Mouse (Mus musculus): ENCODE results near the gene Extl1. TPM values are rescaled to one million over a fixed set of nuclear protein-coding genes. Genes with fewer than 3 reads are reported as not detected.
"Not testable (repeated sequence)": the region's sequence is repeated elsewhere in the genome, so short reads cannot be mapped to it uniquely, and the experiment has no call there.

Extl1 gene
- polyA plus RNA-seq (2015; fragmentation: Nextera tagmentation; extraction: Ambion mirVana): 1.6 and 1.7 TPM in 2 replicates

GRCm38 (mm10) chr4:134383750-134384149 is at the start of gene Extl1:
Gene Extl1, minus strand, starts transcription at chr4:134383850.
- WGBS: 95% methylated on average over 2 of the region's 6 CpGs

DNA sequence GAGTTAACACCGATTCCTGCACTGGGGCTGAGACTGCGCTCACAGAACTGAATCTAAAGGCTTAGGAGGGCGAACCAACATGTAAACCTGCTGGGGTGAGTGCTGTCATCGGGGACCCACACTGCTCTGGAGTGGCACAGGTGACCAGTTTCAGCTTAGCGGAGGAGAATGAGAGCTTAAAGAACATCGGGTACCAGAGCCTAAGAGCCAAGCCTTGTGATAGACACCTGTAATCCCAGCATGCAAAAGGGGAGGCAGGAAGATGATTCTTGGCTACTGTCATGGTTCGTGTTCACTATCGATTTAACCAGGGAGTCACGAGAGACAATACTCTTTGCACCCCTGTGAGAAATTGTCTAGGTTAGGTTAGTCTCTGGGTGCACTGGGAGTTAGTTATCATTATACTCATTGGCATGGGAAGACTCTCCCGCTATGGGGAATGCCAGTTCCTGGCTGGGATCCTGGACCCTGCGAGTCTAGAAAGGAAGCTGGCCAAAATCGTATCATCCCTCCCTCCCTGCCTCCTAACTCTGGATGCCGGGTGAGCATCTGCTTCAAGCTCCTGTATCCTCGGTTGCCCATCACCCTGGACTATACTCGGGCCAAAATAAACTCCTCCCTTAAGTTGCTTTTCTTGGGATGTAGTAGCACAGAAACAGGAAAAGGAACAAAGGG is 49.2 kb upstream of the Extl1 start:
- Histone ChIP-seq H3K9ac (ENCODE audit: low read depth, low read length) (no peak overlapping the region), H3K4me1 (ENCODE audit: control insufficient read depth, insufficient read depth, low read length) (peaks cover 12% of the 10 kb centered on the region), H3K27ac (ENCODE audit: low read length) (no peak overlapping the region), H3K9me3 (ENCODE audit: control insufficient read depth, low read length) (no peaks in the 10 kb centered on the region), H3K27me3 (replicated peaks; ENCODE audit: control insufficient read depth, insufficient read depth, low read length) (no peaks in the 10 kb centered on the region), H3K36me3 (ENCODE audit: control insufficient read depth, insufficient read depth, low read length) (no peaks in the 10 kb centered on the region), H3K4me3 (ENCODE audit: low read length) (no peak overlapping the region), H3K4me2 (ENCODE audit: low read depth, low read length) (no peak overlapping the region)
- 83% methylated on average over 15 of the region's 15 CpGs for whole genome bisulfite sequencing
- ATAC-seq: no peak

More at GRCm38 (mm10) chr4:134383750-134384149, at the start of gene Extl1:
- H3K4me1 ChIP-seq (ENCODE audit: control insufficient read depth, insufficient read depth, low read length); H3K9ac ChIP-seq (ENCODE audit: low read depth, low read length); H3K4me2 ChIP-seq (ENCODE audit: low read depth, low read length); H3K27me3 ChIP-seq (replicated peaks; ENCODE audit: control insufficient read depth, insufficient read depth, low read length); H3K9me3 ChIP-seq (ENCODE audit: control insufficient read depth, low read length); H3K27ac ChIP-seq (ENCODE audit: low read length); H3K36me3 ChIP-seq (ENCODE audit: control insufficient read depth, insufficient read depth, low read length); H3K4me3 ChIP-seq (ENCODE audit: low read length); ATAC-seq: not testable (repeated sequence)

- H3K4me2 ChIP-seq (ENCODE audit: low read depth, low read length): peak overlapping the region; percentile 25; the same call in 1 of the 2 replicates
- ATAC-seq: peak; percentile 58; the same call in 1 of the 2 replicates
- H3K36me3 ChIP-seq (ENCODE audit: control insufficient read depth, insufficient read depth, low read length): no peaks in the 10 kb centered on the region
- peak overlapping the region; percentile 78 for H3K27ac ChIP-seq (ENCODE audit: low read length)
- peaks cover 12% of the 10 kb centered on the region for H3K4me1 ChIP-seq (ENCODE audit: control insufficient read depth, insufficient read depth, low read length)
- no peak overlapping the region for H3K4me3 ChIP-seq (ENCODE audit: low read length)
- peak overlapping the region; percentile 59 for H3K9ac ChIP-seq (ENCODE audit: low read depth, low read length)
- WGBS: 29% methylated on average over 23 of the region's 23 CpGs
- H3K9me3 ChIP-seq (ENCODE audit: control insufficient read depth, low read length): no peaks in the 10 kb centered on the region
- no peaks in the 10 kb centered on the region for H3K27me3 ChIP-seq (replicated peaks; ENCODE audit: control insufficient read depth, insufficient read depth, low read length)
These were observed 46.8 kb upstream of the Extl1 start for GRCm38 (mm10) chr4:134430381-134431004.

DNA sequence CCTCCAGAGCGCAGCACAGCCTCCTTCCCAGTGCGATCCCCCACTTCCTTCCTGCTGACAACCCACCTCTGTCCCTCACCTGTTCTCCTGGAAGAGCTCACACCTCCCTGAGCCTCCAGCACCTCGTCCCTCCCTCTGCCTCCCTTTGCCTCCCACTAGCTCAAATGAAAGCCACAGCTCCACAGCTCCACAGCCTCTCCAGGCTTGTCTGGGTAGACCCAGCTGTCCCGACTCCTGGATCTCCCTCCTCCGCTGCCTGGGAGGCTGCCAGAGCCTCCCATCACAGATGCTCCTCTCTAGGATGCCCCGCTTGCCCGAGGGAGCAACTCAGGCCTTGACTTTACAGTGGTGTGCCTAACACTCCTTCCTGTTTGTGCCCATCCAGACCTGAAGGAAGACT is 41.4 kb upstream of the Extl1 start:
- Histone ChIP-seq H3K4me1 (ENCODE audit: control insufficient read depth, insufficient read depth, low read length) (peaks cover 2% of the 10 kb centered on the region; the same call in 1 of the 2 replicates), H3K9ac (ENCODE audit: low read depth, low read length) (no peak overlapping the region), H3K9me3 (ENCODE audit: control insufficient read depth, low read length) (no peaks in the 10 kb centered on the region), H3K27ac (ENCODE audit: low read length) (no peak overlapping the region), H3K27me3 (replicated peaks; ENCODE audit: control insufficient read depth, insufficient read depth, low read length) (no peaks in the 10 kb centered on the region), H3K4me3 (ENCODE audit: low read length) (no peak overlapping the region), H3K36me3 (ENCODE audit: control insufficient read depth, insufficient read depth, low read length) (peaks cover 9% of the 10 kb centered on the region), H3K4me2 (ENCODE audit: low read depth, low read length) (no peak overlapping the region)
- no peak for ATAC-seq
- WGBS: 68% methylated on average over 7 of the region's 7 CpGs

DNA sequence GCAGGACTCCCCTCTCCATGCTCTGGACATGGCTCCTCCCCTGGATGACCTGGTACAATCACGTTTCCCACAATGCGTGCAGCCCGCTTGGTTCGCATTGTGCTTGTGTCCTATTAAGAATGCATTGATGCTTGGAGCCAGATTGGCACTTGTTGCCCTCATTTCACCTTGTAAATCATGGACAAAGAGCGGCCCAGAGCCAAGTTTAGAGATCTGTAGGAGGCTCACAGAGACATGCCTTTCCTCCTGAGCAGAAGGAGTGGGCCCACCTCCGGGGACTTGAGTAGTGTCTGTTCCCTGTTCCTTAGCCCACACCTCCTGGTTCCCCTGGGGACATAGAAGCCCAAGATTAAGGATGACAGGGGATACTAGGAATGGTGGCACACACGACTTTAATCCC is 40.3 kb upstream of the Extl1 start:
- H3K36me3 ChIP-seq (ENCODE audit: control insufficient read depth, insufficient read depth, low read length): peaks cover 9% of the 10 kb centered on the region

GRCm38 (mm10) chr4:134421971-134422370 is 38.3 kb upstream of the Extl1 start:
- H3K9ac ChIP-seq (ENCODE audit: low read depth, low read length): no peak overlapping the region
- H3K27me3 ChIP-seq (replicated peaks; ENCODE audit: control insufficient read depth, insufficient read depth, low read length): no peaks in the 10 kb centered on the region
- H3K36me3 ChIP-seq (ENCODE audit: control insufficient read depth, insufficient read depth, low read length): peaks cover 20% of the 10 kb centered on the region
- ATAC-seq: no peak
- no peak overlapping the region for H3K4me2 ChIP-seq (ENCODE audit: low read depth, low read length)
- no peaks in the 10 kb centered on the region for H3K9me3 ChIP-seq (ENCODE audit: control insufficient read depth, low read length)
- H3K4me3 ChIP-seq (ENCODE audit: low read length): no peak overlapping the region
- no peaks in the 10 kb centered on the region for H3K4me1 ChIP-seq (ENCODE audit: control insufficient read depth, insufficient read depth, low read length)
- no peak overlapping the region for H3K27ac ChIP-seq (ENCODE audit: low read length)
- 65% methylated on average over 11 of the region's 11 CpGs for WGBS

More for the DNA sequence above, 40.3 kb upstream of the Extl1 start:
- no peak overlapping the region for H3K9ac ChIP-seq (ENCODE audit: low read depth, low read length)
- 90% methylated on average over 7 of the region's 7 CpGs for WGBS
- no peaks in the 10 kb centered on the region for H3K9me3 ChIP-seq (ENCODE audit: control insufficient read depth, low read length)
- ATAC-seq: no peak
- no peaks in the 10 kb centered on the region for H3K4me1 ChIP-seq (ENCODE audit: control insufficient read depth, insufficient read depth, low read length)
- no peaks in the 10 kb centered on the region for H3K27me3 ChIP-seq (replicated peaks; ENCODE audit: control insufficient read depth, insufficient read depth, low read length)
- H3K4me2 ChIP-seq (ENCODE audit: low read depth, low read length): no peak overlapping the region
- H3K4me3 ChIP-seq (ENCODE audit: low read length): no peak overlapping the region
- no peak overlapping the region for H3K27ac ChIP-seq (ENCODE audit: low read length)

GRCm38 (mm10) chr4:134417111-134417510 is 33.5 kb upstream of the Extl1 start:
- 61% methylated on average over 7 of the region's 7 CpGs for WGBS
- H3K27ac ChIP-seq (ENCODE audit: low read length): no peak overlapping the region
- H3K4me1 ChIP-seq (ENCODE audit: control insufficient read depth, insufficient read depth, low read length): no peaks in the 10 kb centered on the region
- H3K36me3 ChIP-seq (ENCODE audit: control insufficient read depth, insufficient read depth, low read length): peaks cover 15% of the 10 kb centered on the region
- H3K27me3 ChIP-seq (replicated peaks; ENCODE audit: control insufficient read depth, insufficient read depth, low read length): no peaks in the 10 kb centered on the region
- no peak for ATAC-seq
- H3K4me3 ChIP-seq (ENCODE audit: low read length): no peak overlapping the region
- H3K9me3 ChIP-seq (ENCODE audit: control insufficient read depth, low read length): no peaks in the 10 kb centered on the region
- no peak overlapping the region for H3K4me2 ChIP-seq (ENCODE audit: low read depth, low read length)
- no peak overlapping the region for H3K9ac ChIP-seq (ENCODE audit: low read depth, low read length)

GRCm38 (mm10) chr4:134416602-134417001 is 33.0 kb upstream of the Extl1 start:
- Histone ChIP-seq H3K27me3 (replicated peaks; ENCODE audit: control insufficient read depth, insufficient read depth, low read length) (no peaks in the 10 kb centered on the region), H3K9ac (ENCODE audit: low read depth, low read length) (no peak overlapping the region), H3K4me1 (ENCODE audit: control insufficient read depth, insufficient read depth, low read length) (no peaks in the 10 kb centered on the region), H3K9me3 (ENCODE audit: control insufficient read depth, low read length) (no peaks in the 10 kb centered on the region), H3K27ac (ENCODE audit: low read length) (no peak overlapping the region), H3K4me2 (ENCODE audit: low read depth, low read length) (no peak overlapping the region), H3K36me3 (ENCODE audit: control insufficient read depth, insufficient read depth, low read length) (peaks cover 18% of the 10 kb centered on the region), H3K4me3 (ENCODE audit: low read length) (no peak overlapping the region)
- ATAC-seq: no peak
- WGBS: 65% methylated on average over 15 of the region's 15 CpGs

GRCm38 (mm10) chr4:134416177-134416576 is 32.5 kb upstream of the Extl1 start:
- Histone ChIP-seq H3K27me3 (replicated peaks; ENCODE audit: control insufficient read depth, insufficient read depth, low read length) (no peaks in the 10 kb centered on the region), H3K27ac (ENCODE audit: low read length) (no peak overlapping the region), H3K4me1 (ENCODE audit: control insufficient read depth, insufficient read depth, low read length) (no peaks in the 10 kb centered on the region), H3K9me3 (ENCODE audit: control insufficient read depth, low read length) (no peaks in the 10 kb centered on the region), H3K9ac (ENCODE audit: low read depth, low read length) (no peak overlapping the region), H3K36me3 (ENCODE audit: control insufficient read depth, insufficient read depth, low read length) (peaks cover 18% of the 10 kb centered on the region), H3K4me3 (ENCODE audit: low read length) (no peak overlapping the region), H3K4me2 (ENCODE audit: low read depth, low read length) (no peak overlapping the region)
- 77% methylated on average over 17 of the region's 17 CpGs for WGBS
- no peak for ATAC-seq

All from intestine, embryonic 16.5 days (tissue).